22 mouse cellular contexts compared by ENCODE assay signal in the genomic region with DNA sequence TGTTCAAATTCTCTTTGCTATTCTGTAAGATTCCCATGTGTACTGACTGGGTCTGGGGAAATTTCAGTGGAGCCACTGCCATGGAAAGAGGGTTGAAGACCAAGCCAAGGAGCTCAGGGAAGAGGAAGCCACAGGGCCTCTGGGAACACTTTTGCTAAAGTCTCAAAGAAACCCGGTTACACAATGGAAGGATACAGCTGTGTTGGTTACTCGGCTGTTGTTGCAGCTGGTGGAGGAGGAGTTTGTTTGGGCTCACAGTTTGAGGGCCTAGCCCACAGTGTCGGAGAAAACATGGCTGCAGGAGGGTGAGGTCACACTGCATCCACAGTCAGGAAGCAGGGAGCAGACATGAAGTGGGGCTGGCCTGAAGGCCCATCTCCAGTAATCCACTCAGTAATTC. TPM values are rescaled to one million over a fixed set of nuclear protein-coding genes. Genes with fewer than 3 reads are reported as not detected.
DNase-seq lines count a peak whose midpoint lies in the region; ATAC-seq and TF ChIP-seq lines count a peak whose summit lies in the region.
"Had no signal": no experiment of that assay in that cellular context is flagged by ENCODE, and none has a peak within 500 bp of the region (broad histone marks: within the 10 kb centered on the region; RNA-seq: fewer than 3 reads in every experiment).

No protein-coding gene starts in this region.

- H3K4me3 ChIP-seq in gastrocnemius, adult 2 months = no peak overlapping the region
- H3K4me3 ChIP-seq: embryonic facial prominence, embryonic 15.5 days; erythroblast, embryonic 14.5 days; forebrain, embryonic 10.5 days; heart, embryonic 12.5 days; hindbrain, embryonic 13.5 days had no signal

- DNase-seq in adrenal gland, postnatal 10 days = peak; percentile 9
- DNase-seq in adrenal gland, adult 8-10 months = no peak
- peak; percentile 17 for DNase-seq in gastrocnemius, adult 2 months
- no peak for DNase-seq in gastrocnemius, postnatal 14 days
- peak; percentile 8 for DNase-seq in heart, adult 8-10 months (ENCODE audit: low spot score)
- DNase-seq in heart, postnatal 14 days = no peak
- no peak for DNase-seq in spleen, postnatal 14 days (ENCODE audit: low spot score in 2 of 2)
- DNase-seq: B cell, adult 2 months; cerebellum, adult 11 months; cerebellum, adult 8-10 months; cerebellum, postnatal 14 days; kidney, adult 11 months; kidney, adult 9 months had no signal

- intact Hi-C loops in gastrocnemius, adult 2 months (cut with DNase I) = no loop called here
- intact Hi-C loops in gastrocnemius, postnatal 14 days (cut with DNase I; ENCODE audit: low total_unique reads) = no loop called here
- intact Hi-C loops in heart, postnatal 14 days (cut with DNase I) = no loop called here

- ATAC-seq in granulocyte monocyte progenitor cell, adult 5-6 weeks (replicated peaks; ENCODE audit: poor library complexity, severe bottlenecking) = 0 out of 2 replicates have a peak, but pooled peaks have one; percentile 17
- ATAC-seq: CD4-positive, CD25-positive, alpha-beta regulatory T cell, adult 4 months; forebrain, embryonic 14.5 days; hindbrain, postnatal 0 days had no signal

- no peak for TF ChIP-seq CTCF in gastrocnemius, adult 2 months (IDR thresholded peaks at IDR 0.05)

- H3K27ac ChIP-seq in gastrocnemius, adult 2 months = no peak overlapping the region
- H3K27ac ChIP-seq: embryonic facial prominence, embryonic 15.5 days; forebrain, embryonic 10.5 days; hindbrain, embryonic 13.5 days; hindbrain, postnatal 0 days had no signal

RNA-seq across cellular contexts. Expression of gene Insig2, which starts 38.8 kb away (rescaled TPM):
- total RNA-seq in adrenal gland, postnatal 10 days (2021) = 10 to 100 TPM; 47.9 to 89.9 TPM
- 10 to 100 TPM; 51.3 to 66.0 (median 56.9) TPM for total RNA-seq in adrenal gland, adult 8-10 months (2022)
- total RNA-seq in gastrocnemius, adult 2 months (2021) = 10 to 100 TPM; 59.4 to 62.5 TPM
- total RNA-seq in gastrocnemius, postnatal 14 days (2021) = 10 to 100 TPM; 45.3 to 47.9 TPM
- total RNA-seq in heart, adult 8-10 months (2022) = 10 to 100 TPM; 54.8 to 70.6 (median 64.6) TPM
- 10 to 100 TPM; 62.6 to 64.8 TPM for total RNA-seq in heart, postnatal 14 days (2021)
- 7.1 and 48.4 TPM in 2 replicates for total RNA-seq in granulocyte monocyte progenitor cell, adult 5-6 weeks (2014; fragmentation: Nextera tagmentation)
- total RNA-seq in granulocyte monocyte progenitor cell, adult 5-6 weeks (2017) = 5.4 and 11.5 TPM in 2 replicates

Comparison
In these comparisons a context has a peak if more than half of its experiments do, and no peak if none do; other contexts are left out.
1. DNase-seq: peak in adrenal gland, postnatal 10 days (single experiment), gastrocnemius, adult 2 months (single experiment) and heart, adult 8-10 months (single experiment); none in adrenal gland, adult 8-10 months (single experiment), gastrocnemius, postnatal 14 days (single experiment), heart, postnatal 14 days (0 of 2) and spleen, postnatal 14 days (0 of 2).